Mouse (Mus musculus): Measurements from ENCODE around the gene Etfbkmt. TPM values are rescaled to one million over a fixed set of nuclear protein-coding genes. Genes with fewer than 3 reads are reported as not detected.

Gene Etfbkmt
- polyA plus RNA-seq, 2 experiments = 7.8 to 11.6 TPM

DNA sequence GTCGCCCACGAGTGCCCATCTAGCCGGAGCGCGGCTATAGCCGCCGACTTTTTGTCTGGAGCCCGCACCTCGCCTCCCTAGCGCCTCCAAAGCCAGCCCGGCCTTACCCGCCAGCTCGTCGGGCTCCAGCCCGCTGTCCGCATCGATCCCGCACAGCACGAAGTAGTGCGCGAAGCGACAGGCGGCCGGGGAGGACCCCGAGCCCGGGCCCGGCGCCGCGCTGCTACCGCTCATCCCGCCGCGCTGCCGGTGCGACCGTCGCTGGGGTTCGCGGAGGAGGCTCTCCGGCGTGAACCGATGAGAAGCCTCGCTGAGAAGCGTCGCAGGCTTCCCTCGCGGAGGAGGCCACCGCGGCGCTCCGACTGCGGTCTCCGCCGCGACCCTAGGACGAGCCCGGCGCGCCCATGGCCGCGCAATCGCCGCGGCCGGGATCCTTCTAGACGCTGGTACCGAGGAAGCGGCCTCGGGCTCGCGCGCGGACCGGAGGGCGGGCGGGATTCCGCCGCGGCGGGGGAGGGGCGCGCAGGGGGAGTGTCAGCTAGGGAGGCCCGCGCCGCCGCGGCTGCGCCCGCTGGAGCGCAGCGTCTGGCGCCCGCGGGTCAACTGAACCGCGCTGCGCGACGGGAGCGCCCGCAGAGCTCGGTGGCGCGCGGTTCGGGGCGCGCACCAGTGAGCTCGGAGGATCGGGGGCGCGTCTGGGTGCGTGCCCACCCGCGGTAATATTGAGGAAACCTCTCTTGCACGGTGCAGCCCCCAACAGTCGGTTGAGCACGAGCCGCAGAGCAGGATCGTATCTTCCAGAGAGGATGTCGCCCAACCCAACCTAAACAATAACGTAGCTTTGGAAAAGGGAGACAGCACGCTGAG, 38.3 kb upstream of the Etfbkmt start, which contains the start of gene Dennd5b:
TSS of gene Dennd5b (minus strand) at position 605 of the 867 bp plus-strand sequence.
- ATAC-seq (ENCODE audit: insufficient read depth) = peak; percentile 73
- Histone ChIP-seq H3K9ac (replicated peaks) (peak within 1 kb of the TSS; percentile 35), H3K4me3 (ENCODE audit: insufficient read depth in 1 of 2, low read depth in 2 of 2, low read length in 2 of 2) (peak within 1 kb of the TSS; percentile 52 to 60), H3K27ac (peak within 1 kb of the TSS; percentile 16; the same call in 1 of the 2 replicates), H3K27me3 (ENCODE audit: control insufficient read depth, insufficient read depth, low read length) (peaks cover 25% of the 10 kb centered on the region), H3K4me1 (replicated peaks; ENCODE audit: control insufficient read depth in 2 of 2, insufficient read depth in 2 of 2, low read length in 1 of 2) (no peaks in the 10 kb centered on the region), H3K4me2 (ENCODE audit: low read depth) (peak within 1 kb of the TSS; percentile 51), H3K36me3 (replicated peaks; ENCODE audit: control insufficient read depth, insufficient read depth, low read depth) (no peaks in the 10 kb centered on the region), H3K9me3 (ENCODE audit: control insufficient read depth, low read length) (no peaks in the 10 kb centered on the region)
- peak in 1 of 3 experiments; percentile 7 for DNase-seq (ENCODE audit: low read depth in 3 of 3, low spot score in 3 of 3)
- under 1% methylated on average over 122 of the region's 124 CpGs for WGBS (ENCODE audit: insufficient replicate concordance)
- TF ChIP-seq EP300 (IDR thresholded peaks at IDR 0.05; ENCODE audit: low read depth) (no peak), CTCF (IDR thresholded peaks at IDR 0.05; ENCODE audit: low read depth) (no peak)

DNA sequence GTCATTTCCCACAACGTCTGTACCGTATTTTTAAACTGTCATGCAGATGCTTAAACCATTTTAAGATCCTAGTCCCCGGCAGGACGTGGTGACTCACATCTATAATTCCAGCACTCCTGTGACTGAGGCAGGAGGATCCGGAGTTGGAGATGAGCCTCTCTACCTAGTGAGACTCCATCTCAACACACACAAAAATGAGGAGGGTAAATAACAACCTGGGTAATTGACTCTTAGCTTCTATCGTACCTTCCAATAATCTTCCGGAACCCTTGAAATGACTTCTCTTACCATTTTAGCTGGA, 37.8 kb upstream of the Etfbkmt start:
- Histone ChIP-seq H3K36me3 (replicated peaks; ENCODE audit: control insufficient read depth, insufficient read depth, low read depth) (no peaks in the 10 kb centered on the region), H3K4me3 (ENCODE audit: insufficient read depth in 1 of 2, low read depth in 2 of 2, low read length in 2 of 2) (peak overlapping the region; percentile 52 to 60), H3K4me1 (replicated peaks; ENCODE audit: control insufficient read depth in 2 of 2, insufficient read depth in 2 of 2, low read length in 1 of 2) (no peaks in the 10 kb centered on the region), H3K4me2 (ENCODE audit: low read depth) (peak overlapping the region; percentile 51), H3K27me3 (ENCODE audit: control insufficient read depth, insufficient read depth, low read length) (peaks cover 25% of the 10 kb centered on the region), H3K9ac (replicated peaks) (no peak overlapping the region), H3K9me3 (ENCODE audit: control insufficient read depth, low read length) (no peaks in the 10 kb centered on the region), H3K27ac (no peak overlapping the region)
- 9% methylated on average over 7 of the region's 7 CpGs for WGBS (ENCODE audit: insufficient replicate concordance)
- DNase-seq (ENCODE audit: low read depth in 3 of 3, low spot score in 3 of 3) (no peak), ATAC-seq (ENCODE audit: insufficient read depth) (peak; percentile 36; the same call in 1 of the 2 replicates)
- TF ChIP-seq EP300 (IDR thresholded peaks at IDR 0.05; ENCODE audit: low read depth) (no peak), CTCF (IDR thresholded peaks at IDR 0.05; ENCODE audit: low read depth) (no peak)

DNA sequence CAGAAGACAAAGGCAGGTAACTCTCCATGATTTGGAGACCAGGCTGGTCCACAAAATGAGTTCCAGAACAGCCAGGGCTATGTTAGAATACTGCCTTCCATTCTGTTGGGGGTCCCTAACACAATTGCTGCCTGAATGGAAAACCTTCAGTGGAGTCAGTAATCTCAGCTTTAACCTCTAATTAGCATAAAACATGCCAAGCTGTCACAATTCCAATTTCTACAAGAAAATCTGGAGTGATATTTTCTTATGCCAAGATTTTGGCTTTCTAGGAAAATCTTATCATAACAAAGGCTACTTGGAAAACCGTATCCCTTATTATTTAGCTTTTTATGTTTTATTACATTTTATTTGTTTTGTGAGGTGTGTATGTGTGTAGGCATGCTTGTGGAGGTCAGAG, 36.2 kb upstream of the Etfbkmt start:
- WGBS (ENCODE audit: insufficient replicate concordance) = 57% methylated on average over 1 of the region's 1 CpGs

DNA sequence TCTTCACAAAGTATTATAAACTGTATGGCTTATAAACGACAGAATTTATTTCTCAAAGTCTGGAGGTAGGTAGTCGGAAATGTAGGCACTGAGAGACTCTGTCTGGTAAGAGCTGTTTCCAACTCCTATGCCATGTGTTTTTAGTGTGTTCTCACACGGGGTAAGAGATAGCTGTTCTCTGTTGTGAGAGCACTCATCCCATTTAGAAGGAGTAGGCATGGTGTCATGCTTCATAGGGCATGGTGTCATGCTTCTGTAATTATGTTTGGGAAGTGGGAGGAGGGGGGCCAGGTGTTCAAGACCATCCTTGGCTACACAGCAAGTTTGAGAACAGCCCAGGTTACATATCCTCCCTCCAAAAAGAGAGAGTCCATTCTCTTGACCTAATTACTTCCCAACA, 32.0 kb upstream of the Etfbkmt start:
- Histone ChIP-seq H3K36me3 (replicated peaks; ENCODE audit: control insufficient read depth, insufficient read depth, low read depth) (no peaks in the 10 kb centered on the region), H3K9me3 (ENCODE audit: control insufficient read depth, low read length) (no peaks in the 10 kb centered on the region), H3K4me1 (replicated peaks; ENCODE audit: control insufficient read depth in 2 of 2, insufficient read depth in 2 of 2, low read length in 1 of 2) (no peaks in the 10 kb centered on the region), H3K9ac (replicated peaks) (no peak overlapping the region), H3K4me3 (ENCODE audit: insufficient read depth in 1 of 2, low read depth in 2 of 2, low read length in 2 of 2) (no peak overlapping the region), H3K27me3 (ENCODE audit: control insufficient read depth, insufficient read depth, low read length) (peaks cover 3% of the 10 kb centered on the region), H3K27ac (no peak overlapping the region), H3K4me2 (ENCODE audit: low read depth) (no peak overlapping the region)
- ATAC-seq (ENCODE audit: insufficient read depth) = no peak
- TF ChIP-seq EP300 (IDR thresholded peaks at IDR 0.05; ENCODE audit: low read depth) (no peak), CTCF (IDR thresholded peaks at IDR 0.05; ENCODE audit: low read depth) (no peak)
- no peak for DNase-seq (ENCODE audit: low read depth in 3 of 3, low spot score in 3 of 3)
- 47% methylated on average over 3 of the region's 3 CpGs for WGBS (ENCODE audit: insufficient replicate concordance)

More for the DNA sequence above, 36.2 kb upstream of the Etfbkmt start:
- Histone ChIP-seq H3K9ac (replicated peaks) (no peak overlapping the region), H3K36me3 (replicated peaks; ENCODE audit: control insufficient read depth, insufficient read depth, low read depth) (no peaks in the 10 kb centered on the region), H3K27ac (no peak overlapping the region), H3K4me2 (ENCODE audit: low read depth) (no peak overlapping the region), H3K27me3 (ENCODE audit: control insufficient read depth, insufficient read depth, low read length) (peaks cover 25% of the 10 kb centered on the region), H3K9me3 (ENCODE audit: control insufficient read depth, low read length) (no peaks in the 10 kb centered on the region), H3K4me3 (ENCODE audit: insufficient read depth in 1 of 2, low read depth in 2 of 2, low read length in 2 of 2) (no peak overlapping the region), H3K4me1 (replicated peaks; ENCODE audit: control insufficient read depth in 2 of 2, insufficient read depth in 2 of 2, low read length in 1 of 2) (no peaks in the 10 kb centered on the region)
- DNase-seq (ENCODE audit: low read depth in 3 of 3, low spot score in 3 of 3) = no peak
- TF ChIP-seq EP300 (IDR thresholded peaks at IDR 0.05; ENCODE audit: low read depth) = no peak
- TF ChIP-seq CTCF (IDR thresholded peaks at IDR 0.05; ENCODE audit: low read depth) = no peak
- no peak for ATAC-seq (ENCODE audit: insufficient read depth)

DNA sequence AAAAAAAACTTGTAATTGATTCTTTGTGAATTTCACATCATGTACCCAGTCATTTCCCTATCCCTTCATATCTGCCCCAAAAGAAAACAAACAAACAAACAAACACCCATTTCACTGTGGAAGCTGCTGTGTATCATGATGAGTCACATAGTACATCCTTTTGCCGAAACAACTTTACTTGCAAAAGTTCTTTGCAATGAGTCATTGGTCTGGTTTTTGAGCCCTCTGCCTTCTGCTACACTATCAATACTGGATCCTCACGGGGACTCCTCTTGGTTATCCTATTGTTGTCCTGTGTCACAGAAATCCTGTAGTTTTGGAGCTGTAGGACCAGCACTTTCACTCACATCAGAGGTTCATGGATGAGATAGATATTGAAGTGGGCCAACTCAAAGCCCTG, 30.7 kb upstream of the Etfbkmt start:
- Histone ChIP-seq H3K9me3 (ENCODE audit: control insufficient read depth, low read length) (no peaks in the 10 kb centered on the region), H3K27me3 (ENCODE audit: control insufficient read depth, insufficient read depth, low read length) (no peaks in the 10 kb centered on the region), H3K9ac (replicated peaks) (no peak overlapping the region), H3K4me1 (replicated peaks; ENCODE audit: control insufficient read depth in 2 of 2, insufficient read depth in 2 of 2, low read length in 1 of 2) (no peaks in the 10 kb centered on the region), H3K36me3 (replicated peaks; ENCODE audit: control insufficient read depth, insufficient read depth, low read depth) (no peaks in the 10 kb centered on the region), H3K4me3 (ENCODE audit: insufficient read depth in 1 of 2, low read depth in 2 of 2, low read length in 2 of 2) (no peak overlapping the region), H3K27ac (no peak overlapping the region), H3K4me2 (ENCODE audit: low read depth) (no peak overlapping the region)
- ATAC-seq (ENCODE audit: insufficient read depth) (no peak), DNase-seq (ENCODE audit: low read depth in 3 of 3, low spot score in 3 of 3) (no peak)
- 45% methylated on average over 2 of the region's 2 CpGs for WGBS (ENCODE audit: insufficient replicate concordance)
- TF ChIP-seq EP300 (IDR thresholded peaks at IDR 0.05; ENCODE audit: low read depth) (no peak), CTCF (IDR thresholded peaks at IDR 0.05; ENCODE audit: low read depth) (no peak)
